Mouse (Mus musculus) small intestine, adult 2 months (tissue): ENCODE data around the gene Agpat4.

Experiments used
- CTCF ChIP-seq: fragments of 200-500 bp; IDR thresholded peaks from 2 replicates; pipeline ENCODE4 v1.5.1; 2012; ENCODE audit warnings: low read depth, mild to moderate bottlenecking, control low read depth, inconsistent platforms, low read length, moderate library complexity, mixed read lengths; ENCODE audit not compliant: insufficient replicate concordance, insufficient read length; ENCODE audit errors: extremely low read depth
- POLR2A ChIP-seq: fragments of 200-500 bp; IDR thresholded peaks from 2 replicates; pipeline ENCODE4 v1.6.1; 2012; ENCODE audit warnings: low read depth, mild to moderate bottlenecking, control low read depth, inconsistent platforms, low read length, moderate library complexity

DNA sequence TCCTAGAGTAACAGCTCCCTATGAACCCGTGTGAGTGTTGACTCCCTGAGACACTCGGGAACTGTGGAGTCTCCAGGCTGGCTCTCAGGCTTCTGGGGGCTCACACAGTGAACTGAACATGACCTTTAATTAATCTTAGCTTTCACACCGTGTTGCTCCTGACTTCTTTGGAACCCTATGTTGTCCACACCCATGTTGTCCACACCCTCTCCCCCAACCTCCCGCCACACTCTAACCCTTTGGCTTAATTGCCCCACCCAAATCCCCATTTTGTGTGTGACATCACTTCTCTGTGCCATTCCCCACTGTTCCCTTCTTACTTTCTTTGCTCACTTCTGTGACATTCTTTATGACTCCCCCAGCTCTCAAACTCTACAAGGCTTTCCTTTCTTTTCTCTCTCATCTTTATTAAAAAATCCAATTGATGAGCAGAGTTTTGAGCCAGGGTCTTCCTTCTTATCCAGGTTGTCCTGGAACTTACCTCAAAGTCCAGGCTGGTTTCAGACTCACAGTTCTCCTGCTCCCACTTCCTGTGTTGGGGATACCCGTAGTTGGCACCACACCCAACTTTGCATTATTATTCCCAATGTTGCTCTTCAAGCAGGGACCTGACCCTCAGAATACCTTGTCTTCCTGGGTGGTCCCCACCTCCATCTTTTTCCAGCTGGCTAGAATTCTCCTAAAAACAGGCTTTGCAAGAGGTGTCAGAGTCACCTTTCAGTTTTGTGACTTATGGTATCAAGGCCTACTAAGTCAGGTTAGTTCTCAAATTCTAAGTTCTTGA lies 64.4 kb downstream of the Agpat4 start:
- TF ChIP-seq CTCF (no peak), POLR2A (no peak)
